Mouse (Mus musculus): ENCODE data around the gene Pdzd8. TPM values are rescaled to one million over a fixed set of nuclear protein-coding genes. Genes with fewer than 3 reads are reported as not detected.

Pdzd8 gene
- polyA plus RNA-seq, 1 experiment from 2014 or later: 10.0 TPM

- no peak for ATAC-seq (ENCODE audit: low FRiP score)
- peaks cover 3% of the 10 kb centered on the region; the same call in 1 of the 2 replicates for H3K36me3 ChIP-seq
- H3K27ac ChIP-seq (replicated peaks): no peak within 1 kb of the TSS
- H3K4me2 ChIP-seq: no peak within 1 kb of the TSS
- no peaks in the 10 kb centered on the region for H3K27me3 ChIP-seq (replicated peaks)
- H3K9ac ChIP-seq (replicated peaks): no peak within 1 kb of the TSS
- no peaks in the 10 kb centered on the region for H3K9me3 ChIP-seq (replicated peaks)
- WGBS: 99% methylated on average over 10 of the region's 14 CpGs
- no peak within 1 kb of the TSS for H3K4me3 ChIP-seq (replicated peaks)
- H3K4me1 ChIP-seq: no peaks in the 10 kb centered on the region
Measured at GRCm38 (mm10) chr19:59321990-59322389, 23.6 kb downstream of the Pdzd8 start, which contains the start of gene Rps12-ps3. Rps12-ps3 (plus strand) TSS chr19:59322290.

GRCm38 (mm10) chr19:59316571-59316970 lies 29.0 kb downstream of the Pdzd8 start:
- Histone ChIP-seq H3K27ac (replicated peaks) (no peak overlapping the region), H3K9ac (replicated peaks) (no peak overlapping the region), H3K36me3 (no peaks in the 10 kb centered on the region), H3K9me3 (replicated peaks) (no peaks in the 10 kb centered on the region), H3K4me2 (no peak overlapping the region), H3K4me3 (replicated peaks) (no peak overlapping the region), H3K27me3 (replicated peaks) (no peaks in the 10 kb centered on the region), H3K4me1 (no peaks in the 10 kb centered on the region)
- no peak for ATAC-seq (ENCODE audit: low FRiP score)

GRCm38 (mm10) chr19:59315308-59315707 lies 30.3 kb downstream of the Pdzd8 start:
- Histone ChIP-seq H3K9me3 (replicated peaks) (no peaks in the 10 kb centered on the region), H3K27me3 (replicated peaks) (no peaks in the 10 kb centered on the region), H3K4me3 (replicated peaks) (no peak overlapping the region), H3K9ac (replicated peaks) (no peak overlapping the region), H3K36me3 (no peaks in the 10 kb centered on the region), H3K4me1 (no peaks in the 10 kb centered on the region), H3K27ac (replicated peaks) (no peak overlapping the region), H3K4me2 (no peak overlapping the region)
- ATAC-seq (ENCODE audit: low FRiP score): no peak

DNA sequence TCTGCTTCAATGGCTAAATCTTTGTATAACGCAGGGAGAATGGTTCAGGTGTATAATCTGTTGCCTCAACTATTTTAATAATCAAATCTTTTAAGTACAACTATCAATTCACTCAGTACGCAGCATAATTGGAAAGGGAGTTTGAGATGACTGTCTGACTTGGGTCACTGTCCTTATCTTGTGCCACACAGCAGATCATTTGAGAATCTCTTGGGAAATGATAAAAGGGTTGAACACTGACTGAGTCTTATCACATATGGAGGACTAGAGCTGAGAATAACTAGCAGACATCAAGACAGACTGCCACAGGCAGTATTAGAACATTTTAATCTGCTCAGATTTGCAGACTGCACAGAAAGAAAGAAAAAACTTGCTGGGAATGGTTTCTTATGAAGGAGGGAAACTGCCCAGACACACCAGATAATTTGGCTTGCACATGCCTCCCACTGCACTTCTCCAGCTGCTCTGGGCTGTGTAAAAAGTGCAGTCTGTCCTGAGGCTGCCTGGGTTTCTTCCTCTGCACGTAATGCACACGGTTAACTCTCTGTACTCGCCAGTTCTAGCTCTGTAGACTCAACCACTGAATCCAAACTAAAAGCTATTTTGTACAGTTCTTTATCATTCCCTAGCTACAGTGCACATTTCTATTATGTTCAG lies 53.3 kb downstream of the Pdzd8 start:
- WGBS: 84% methylated on average over 5 of the region's 5 CpGs
- no peak overlapping the region for H3K9ac ChIP-seq (replicated peaks)

GRCm38 (mm10) chr19:59289811-59290210 lies 55.8 kb downstream of the Pdzd8 start:
- WGBS: 72% methylated on average over 6 of the region's 6 CpGs
- Histone ChIP-seq H3K4me1 (0 out of 2 replicates have a peak, but pooled peaks cover 4% of the 10 kb centered on the region), H3K9ac (replicated peaks) (no peak overlapping the region; the same call in 1 of the 2 replicates), H3K27ac (replicated peaks) (0 out of 2 replicates have a peak overlapping the region, but pooled peaks have one; percentile 28), H3K4me2 (no peak overlapping the region), H3K27me3 (replicated peaks) (no peaks in the 10 kb centered on the region), H3K36me3 (no peaks in the 10 kb centered on the region), H3K4me3 (replicated peaks) (no peak overlapping the region), H3K9me3 (replicated peaks) (no peaks in the 10 kb centered on the region)
- no peak for ATAC-seq (ENCODE audit: low FRiP score)

More for the DNA sequence above, 53.3 kb downstream of the Pdzd8 start:
- Histone ChIP-seq H3K27me3 (replicated peaks) (no peaks in the 10 kb centered on the region), H3K4me1 (0 out of 2 replicates have a peak, but pooled peaks cover 4% of the 10 kb centered on the region), H3K9me3 (replicated peaks) (no peaks in the 10 kb centered on the region), H3K4me2 (no peak overlapping the region), H3K36me3 (no peaks in the 10 kb centered on the region), H3K4me3 (replicated peaks) (no peak overlapping the region), H3K27ac (replicated peaks) (no peak overlapping the region)
- no peak for ATAC-seq (ENCODE audit: low FRiP score)

DNA sequence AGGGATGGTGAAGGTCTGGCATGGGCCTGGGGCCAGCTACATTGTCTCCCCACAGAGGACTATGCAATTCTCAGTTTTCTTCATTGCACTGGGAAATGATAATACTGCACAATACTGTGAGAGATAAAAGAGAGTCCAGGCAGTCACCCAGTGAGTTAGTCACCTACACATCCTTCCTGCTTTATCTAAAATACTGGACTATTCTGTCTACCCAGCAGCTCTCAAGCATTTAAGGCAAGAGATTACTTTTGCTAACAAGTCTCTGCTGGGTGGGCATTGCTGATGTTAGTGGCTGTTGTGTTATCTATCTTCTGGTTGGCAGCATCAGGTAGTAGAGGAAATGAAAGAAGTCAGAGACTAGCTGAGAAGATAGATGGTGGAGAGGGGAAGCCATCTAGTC lies 56.5 kb downstream of the Pdzd8 start:
- ATAC-seq (ENCODE audit: low FRiP score): no peak
- H3K9ac ChIP-seq (replicated peaks): no peak overlapping the region
- H3K9me3 ChIP-seq (replicated peaks): no peaks in the 10 kb centered on the region
- no peak overlapping the region for H3K27ac ChIP-seq (replicated peaks)
- no peaks in the 10 kb centered on the region for H3K27me3 ChIP-seq (replicated peaks)
- H3K4me2 ChIP-seq: no peak overlapping the region
- 0 out of 2 replicates have a peak, but pooled peaks cover 4% of the 10 kb centered on the region for H3K4me1 ChIP-seq
- no peaks in the 10 kb centered on the region for H3K36me3 ChIP-seq
- H3K4me3 ChIP-seq (replicated peaks): no peak overlapping the region

DNA sequence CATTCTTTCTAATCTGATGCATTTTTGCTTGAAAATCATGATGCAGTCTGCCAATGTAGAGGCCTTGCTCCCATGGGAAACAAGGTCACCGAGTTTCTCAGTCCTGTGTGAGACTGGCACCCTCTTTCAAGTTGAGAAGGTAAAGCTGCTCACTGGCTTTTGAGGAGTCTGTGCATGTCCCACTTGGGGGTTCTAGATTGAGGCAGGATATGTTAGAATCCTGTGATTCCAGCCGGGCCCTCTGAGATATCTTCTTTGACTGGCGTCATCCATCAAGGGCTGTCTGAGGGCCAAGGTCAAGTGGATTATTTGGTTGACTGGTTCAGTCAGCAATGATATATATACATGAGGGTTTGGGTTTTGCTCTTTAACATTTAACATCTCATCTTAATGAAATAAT lies 63.6 kb downstream of the Pdzd8 start:
- Histone ChIP-seq H3K4me2 (no peak overlapping the region), H3K36me3 (no peaks in the 10 kb centered on the region), H3K27me3 (replicated peaks) (no peaks in the 10 kb centered on the region), H3K9me3 (replicated peaks) (no peaks in the 10 kb centered on the region), H3K4me3 (replicated peaks) (no peak overlapping the region), H3K4me1 (no peaks in the 10 kb centered on the region), H3K9ac (replicated peaks) (no peak overlapping the region), H3K27ac (replicated peaks) (no peak overlapping the region)
- no peak for ATAC-seq (ENCODE audit: low FRiP score)
- 85% methylated on average over 3 of the region's 3 CpGs for WGBS

GRCm38 (mm10) chr19:59280841-59281240 lies 64.7 kb downstream of the Pdzd8 start:
- ATAC-seq (ENCODE audit: low FRiP score): no peak
- Histone ChIP-seq H3K4me1 (no peaks in the 10 kb centered on the region), H3K9ac (replicated peaks) (no peak overlapping the region), H3K9me3 (replicated peaks) (no peaks in the 10 kb centered on the region), H3K27me3 (replicated peaks) (no peaks in the 10 kb centered on the region), H3K4me3 (replicated peaks) (no peak overlapping the region), H3K36me3 (no peaks in the 10 kb centered on the region), H3K4me2 (no peak overlapping the region), H3K27ac (replicated peaks) (no peak overlapping the region)

- H3K4me2 ChIP-seq: no peak overlapping the region
- H3K27ac ChIP-seq (replicated peaks): no peak overlapping the region
- 78% methylated on average over 7 of the region's 7 CpGs for WGBS
- no peaks in the 10 kb centered on the region for H3K9me3 ChIP-seq (replicated peaks)
- no peak overlapping the region for H3K9ac ChIP-seq (replicated peaks)
- H3K4me1 ChIP-seq: no peaks in the 10 kb centered on the region
- ATAC-seq (ENCODE audit: low FRiP score): no peak
- H3K27me3 ChIP-seq (replicated peaks): no peaks in the 10 kb centered on the region
- H3K4me3 ChIP-seq (replicated peaks): no peak overlapping the region
- H3K36me3 ChIP-seq: no peaks in the 10 kb centered on the region
Measured at GRCm38 (mm10) chr19:59276354-59276753, 69.2 kb downstream of the Pdzd8 start.

DNA sequence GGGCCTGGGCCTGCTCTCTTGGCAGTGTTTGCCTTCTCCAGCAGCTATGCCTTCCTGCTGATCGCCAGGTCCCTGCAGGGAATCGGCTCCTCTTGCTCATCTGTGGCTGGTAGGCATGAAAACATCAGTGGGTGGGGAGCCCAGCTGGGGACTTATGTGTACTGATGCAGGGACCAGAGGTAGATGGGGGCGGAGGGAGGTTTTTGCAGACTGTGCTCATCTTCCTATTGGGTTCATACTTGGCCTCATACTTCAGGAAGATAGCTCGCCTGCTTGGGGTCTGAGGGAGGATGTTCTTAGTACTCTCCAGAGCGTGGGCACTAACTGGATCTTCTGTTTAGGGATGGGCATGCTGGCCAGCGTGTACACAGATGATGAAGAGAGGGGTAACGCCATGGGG lies 72.4 kb downstream of the Pdzd8 start:
- no peak overlapping the region for H3K27ac ChIP-seq (replicated peaks)
- 84% methylated on average over 7 of the region's 7 CpGs for WGBS
- no peak overlapping the region for H3K9ac ChIP-seq (replicated peaks)
- no peak overlapping the region for H3K4me2 ChIP-seq
- no peaks in the 10 kb centered on the region for H3K36me3 ChIP-seq
- H3K4me1 ChIP-seq: no peaks in the 10 kb centered on the region
- no peak for ATAC-seq (ENCODE audit: low FRiP score)
- H3K27me3 ChIP-seq (replicated peaks): no peaks in the 10 kb centered on the region
- H3K4me3 ChIP-seq (replicated peaks): no peak overlapping the region
- no peaks in the 10 kb centered on the region for H3K9me3 ChIP-seq (replicated peaks)

GRCm38 (mm10) chr19:59267417-59267963 lies 78.1 kb downstream of the Pdzd8 start:
- peaks cover 10% of the 10 kb centered on the region for H3K27me3 ChIP-seq (replicated peaks)
- H3K4me2 ChIP-seq: no peak overlapping the region
- no peak overlapping the region for H3K9ac ChIP-seq (replicated peaks)
- no peaks in the 10 kb centered on the region for H3K9me3 ChIP-seq (replicated peaks)
- peaks cover 9% of the 10 kb centered on the region; the same call in 1 of the 2 replicates for H3K4me1 ChIP-seq
- WGBS: 9% methylated on average over 5 of the region's 5 CpGs
- ATAC-seq (ENCODE audit: low FRiP score): no peak
- H3K27ac ChIP-seq (replicated peaks): no peak overlapping the region
- no peaks in the 10 kb centered on the region for H3K36me3 ChIP-seq
- H3K4me3 ChIP-seq (replicated peaks): no peak overlapping the region

DNA sequence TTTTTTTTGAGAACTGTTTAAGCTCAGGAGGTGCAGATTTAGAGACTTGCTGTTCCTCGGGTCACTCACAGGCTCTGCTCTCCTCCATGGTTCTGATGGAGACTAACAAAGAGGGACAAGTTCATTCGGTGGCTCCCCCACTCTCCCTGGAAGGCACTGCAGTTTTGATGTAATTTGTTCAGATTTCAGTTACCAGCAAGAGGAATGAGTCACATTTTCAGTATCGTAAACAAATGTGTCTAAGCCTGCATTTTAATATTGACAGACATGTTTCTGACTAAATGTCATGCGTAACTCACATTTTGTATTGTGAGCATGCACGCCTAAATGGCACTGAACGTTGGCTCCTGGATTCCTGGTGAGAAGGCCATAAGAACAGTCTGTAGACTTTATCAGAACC lies 79.7 kb downstream of the Pdzd8 start:
- H3K36me3 ChIP-seq: no peaks in the 10 kb centered on the region
- H3K9ac ChIP-seq (replicated peaks): no peak overlapping the region
- 56% methylated on average over 6 of the region's 6 CpGs for WGBS
- no peaks in the 10 kb centered on the region for H3K9me3 ChIP-seq (replicated peaks)
- H3K27ac ChIP-seq (replicated peaks): no peak overlapping the region
- H3K27me3 ChIP-seq (replicated peaks): peaks cover 18% of the 10 kb centered on the region
- no peak for ATAC-seq (ENCODE audit: low FRiP score)
- H3K4me2 ChIP-seq: no peak overlapping the region
- no peak overlapping the region for H3K4me3 ChIP-seq (replicated peaks)
- peaks cover 12% of the 10 kb centered on the region for H3K4me1 ChIP-seq
